Mouse (Mus musculus) midbrain, embryonic 15.5 days (tissue): ENCODE measurements around the gene Lima1. TPM values are rescaled to one million over a fixed set of nuclear protein-coding genes. Genes with fewer than 3 reads are reported as not detected.
A peak's percentile ranks its signal among the peaks of the same experiment; 100 is the strongest.

Source experiments
- ATAC-seq: fragments of 200-750 bp; cut with Nextera tagmentation; replicated peaks from 2 replicates; pipeline ENCODE4 v1.8.0; 2017; ENCODE audit warnings: moderate TSS enrichment
- H3K27ac ChIP-seq: fragments of 300-500 bp; sonication (generic); 2 replicates; pipeline ENCODE4 v1.5.1; 2015; ENCODE audit warnings: mild to moderate bottlenecking, inconsistent platforms
- H3K27me3 ChIP-seq: fragments of 300-500 bp; sonication (generic); replicated peaks from 2 replicates; pipeline ENCODE4 v1.6.1; 2015; ENCODE audit warnings: inconsistent platforms
- H3K36me3 ChIP-seq: fragments of 300-500 bp; sonication (generic); replicated peaks from 2 replicates; pipeline ENCODE4 v1.6.1; 2015; ENCODE audit warnings: inconsistent platforms
- H3K4me1 ChIP-seq: fragments of 300-500 bp; sonication (generic); 2 replicates; pipeline ENCODE4 v1.6.1; 2015; ENCODE audit warnings: inconsistent platforms
- H3K4me2 ChIP-seq: fragments of 300-500 bp; sonication (generic); 2 replicates; pipeline ENCODE4 v1.6.1; 2015; ENCODE audit warnings: inconsistent platforms, mild to moderate bottlenecking, moderate library complexity
- H3K4me3 ChIP-seq: fragments of 300-500 bp; sonication (generic); 2 replicates; pipeline ENCODE4 v1.5.1; 2015; ENCODE audit warnings: mild to moderate bottlenecking, inconsistent platforms
- H3K9ac ChIP-seq: fragments of 300-500 bp; sonication (generic); 2 replicates; pipeline ENCODE4 v1.6.1; 2015; ENCODE audit warnings: mild to moderate bottlenecking, inconsistent platforms
- H3K9me3 ChIP-seq: fragments of 300-500 bp; sonication (generic); 2 replicates; pipeline ENCODE4 v1.6.1; 2016; ENCODE audit warnings: inconsistent platforms
- WGBS: fragments of 180-500 bp; shearing (Covaris S2); methylation state at CpG from one replicate; pipeline ENCODE4 v1.1.7; 2015; ENCODE audit warnings: mixed read lengths; 5-methylcytosine and 5-hydroxymethylcytosine counted together
- polyA plus RNA-seq: library from polyadenylated mRNA; unstranded; fragments of >200 nt; fragmentation: Nextera tagmentation; extraction: Ambion mirVana; gene quantifications from 2 replicates; pipeline ENCODE4 v1.2.1, GENCODE M21; 2015

Gene Lima1
- polyA plus RNA-seq, 1 experiment from 2014 or later = 13.9 TPM

GRCm38 (mm10) chr15:99865046-99865445 is 10.2 kb downstream of the Lima1 start:
- Histone ChIP-seq H3K4me3 (no peak overlapping the region), H3K9me3 (no peaks in the 10 kb centered on the region), H3K4me2 (no peak overlapping the region), H3K27ac (no peak overlapping the region), H3K36me3 (no peaks in the 10 kb centered on the region; the same call in 1 of the 2 replicates), H3K4me1 (peaks cover under 1% of the 10 kb centered on the region), H3K9ac (no peak overlapping the region), H3K27me3 (no peaks in the 10 kb centered on the region)
- no peak for ATAC-seq
- WGBS = 88% methylated on average over 7 of the region's 7 CpGs

GRCm38 (mm10) chr15:99863786-99864185 is 11.5 kb downstream of the Lima1 start:
- 97% methylated on average over 8 of the region's 8 CpGs for WGBS
- Histone ChIP-seq H3K27me3 (no peaks in the 10 kb centered on the region), H3K9ac (no peak overlapping the region), H3K9me3 (no peaks in the 10 kb centered on the region), H3K4me3 (no peak overlapping the region), H3K4me1 (peaks cover 8% of the 10 kb centered on the region), H3K4me2 (no peak overlapping the region), H3K27ac (no peak overlapping the region), H3K36me3 (no peaks in the 10 kb centered on the region; the same call in 1 of the 2 replicates)
- ATAC-seq = no peak

- no peaks in the 10 kb centered on the region for H3K9me3 ChIP-seq
- no peaks in the 10 kb centered on the region for H3K27me3 ChIP-seq
- no peak for ATAC-seq
- H3K27ac ChIP-seq = no peak overlapping the region
- peaks cover 8% of the 10 kb centered on the region for H3K4me1 ChIP-seq
- H3K9ac ChIP-seq = no peak overlapping the region
- no peak overlapping the region for H3K4me2 ChIP-seq
- no peaks in the 10 kb centered on the region; the same call in 1 of the 2 replicates for H3K36me3 ChIP-seq
- WGBS = 98% methylated on average over 6 of the region's 6 CpGs
- H3K4me3 ChIP-seq = no peak overlapping the region
Measured at GRCm38 (mm10) chr15:99863358-99863757, 11.9 kb downstream of the Lima1 start.

- no peak overlapping the region for H3K9ac ChIP-seq
- 63% methylated on average over 11 of the region's 11 CpGs for WGBS
- H3K36me3 ChIP-seq = no peaks in the 10 kb centered on the region; the same call in 1 of the 2 replicates
- no peaks in the 10 kb centered on the region for H3K9me3 ChIP-seq
- H3K27ac ChIP-seq = no peak overlapping the region
- H3K4me2 ChIP-seq = no peak overlapping the region
- peaks cover 8% of the 10 kb centered on the region for H3K4me1 ChIP-seq
- no peak overlapping the region for H3K4me3 ChIP-seq
- H3K27me3 ChIP-seq = no peaks in the 10 kb centered on the region
- no peak for ATAC-seq
Measured at GRCm38 (mm10) chr15:99862473-99862872, 12.8 kb downstream of the Lima1 start.

- Histone ChIP-seq H3K4me2 (no peak overlapping the region), H3K36me3 (no peaks in the 10 kb centered on the region; the same call in 1 of the 2 replicates), H3K9ac (no peak overlapping the region), H3K4me3 (no peak overlapping the region), H3K27ac (no peak overlapping the region), H3K9me3 (no peaks in the 10 kb centered on the region), H3K27me3 (no peaks in the 10 kb centered on the region), H3K4me1 (peaks cover 8% of the 10 kb centered on the region)
- no peak for ATAC-seq
- WGBS = 55% methylated on average over 11 of the region's 11 CpGs
Measured at GRCm38 (mm10) chr15:99861955-99862354, 13.3 kb downstream of the Lima1 start.

- Histone ChIP-seq H3K9ac (no peak overlapping the region), H3K9me3 (no peaks in the 10 kb centered on the region), H3K27me3 (no peaks in the 10 kb centered on the region), H3K27ac (no peak overlapping the region), H3K36me3 (no peaks in the 10 kb centered on the region; the same call in 1 of the 2 replicates), H3K4me2 (no peak overlapping the region), H3K4me3 (no peak overlapping the region), H3K4me1 (peaks cover 8% of the 10 kb centered on the region)
- WGBS = 83% methylated on average over 6 of the region's 6 CpGs
- no peak for ATAC-seq
Measured at GRCm38 (mm10) chr15:99861536-99861935, 13.7 kb downstream of the Lima1 start.

- no peak overlapping the region for H3K4me2 ChIP-seq
- 28% methylated on average over 9 of the region's 9 CpGs for WGBS
- no peaks in the 10 kb centered on the region for H3K9me3 ChIP-seq
- H3K27me3 ChIP-seq = no peaks in the 10 kb centered on the region
- no peak for ATAC-seq
- no peak overlapping the region for H3K4me3 ChIP-seq
- peak overlapping the region; percentile 34 for H3K27ac ChIP-seq
- no peaks in the 10 kb centered on the region; the same call in 1 of the 2 replicates for H3K36me3 ChIP-seq
- no peak overlapping the region for H3K9ac ChIP-seq
- peaks cover 8% of the 10 kb centered on the region for H3K4me1 ChIP-seq
Measured at GRCm38 (mm10) chr15:99859644-99860392, 15.4 kb downstream of the Lima1 start.

- Histone ChIP-seq H3K4me3 (no peak overlapping the region), H3K9me3 (no peaks in the 10 kb centered on the region), H3K27ac (no peak overlapping the region), H3K36me3 (no peaks in the 10 kb centered on the region), H3K4me1 (peaks cover 8% of the 10 kb centered on the region), H3K4me2 (no peak overlapping the region), H3K9ac (no peak overlapping the region), H3K27me3 (no peaks in the 10 kb centered on the region)
- ATAC-seq = no peak
- WGBS = 72% methylated on average over 8 of the region's 8 CpGs
Measured at GRCm38 (mm10) chr15:99857479-99857878, 17.8 kb downstream of the Lima1 start.

- no peak overlapping the region for H3K27ac ChIP-seq
- H3K36me3 ChIP-seq = no peaks in the 10 kb centered on the region
- H3K4me2 ChIP-seq = no peak overlapping the region
- H3K9ac ChIP-seq = no peak overlapping the region
- H3K9me3 ChIP-seq = no peaks in the 10 kb centered on the region
- no peak overlapping the region for H3K4me3 ChIP-seq
- H3K27me3 ChIP-seq = no peaks in the 10 kb centered on the region
- no peak for ATAC-seq
- WGBS = 61% methylated on average over 3 of the region's 3 CpGs
- peaks cover 8% of the 10 kb centered on the region for H3K4me1 ChIP-seq
Measured at GRCm38 (mm10) chr15:99855119-99855518, 20.1 kb downstream of the Lima1 start.

GRCm38 (mm10) chr15:99852606-99853237 is 22.5 kb downstream of the Lima1 start:
- Histone ChIP-seq H3K4me2 (no peak overlapping the region), H3K36me3 (no peaks in the 10 kb centered on the region), H3K4me3 (no peak overlapping the region), H3K4me1 (no peaks in the 10 kb centered on the region), H3K27me3 (no peaks in the 10 kb centered on the region), H3K9me3 (no peaks in the 10 kb centered on the region), H3K9ac (no peak overlapping the region), H3K27ac (no peak overlapping the region)
- 95% methylated on average over 2 of the region's 2 CpGs for WGBS
- ATAC-seq = no peak

GRCm38 (mm10) chr15:99850265-99850664 is 25.0 kb downstream of the Lima1 start:
- no peaks in the 10 kb centered on the region for H3K27me3 ChIP-seq
- WGBS = 76% methylated on average over 3 of the region's 3 CpGs
- H3K4me2 ChIP-seq = no peak overlapping the region
- H3K27ac ChIP-seq = no peak overlapping the region
- H3K36me3 ChIP-seq = no peaks in the 10 kb centered on the region
- no peak for ATAC-seq
- no peak overlapping the region for H3K4me3 ChIP-seq
- H3K4me1 ChIP-seq = no peaks in the 10 kb centered on the region
- H3K9ac ChIP-seq = no peak overlapping the region
- H3K9me3 ChIP-seq = no peaks in the 10 kb centered on the region

- H3K27ac ChIP-seq = no peak overlapping the region
- no peaks in the 10 kb centered on the region for H3K36me3 ChIP-seq
- H3K4me2 ChIP-seq = no peak overlapping the region
- no peaks in the 10 kb centered on the region for H3K9me3 ChIP-seq
- no peak overlapping the region for H3K4me3 ChIP-seq
- ATAC-seq = no peak
- 74% methylated on average over 8 of the region's 8 CpGs for WGBS
- no peaks in the 10 kb centered on the region for H3K4me1 ChIP-seq
- H3K9ac ChIP-seq = no peak overlapping the region
- H3K27me3 ChIP-seq = no peaks in the 10 kb centered on the region
Measured at GRCm38 (mm10) chr15:99847937-99848336, 27.3 kb downstream of the Lima1 start.
